Mouse (Mus musculus): ENCODE measurements around the gene Itih2. TPM values are rescaled to one million over a fixed set of nuclear protein-coding genes. Genes with fewer than 3 reads are reported as not detected.

Gene Itih2
- polyA plus RNA-seq, 2 experiments, result 260 to 321 TPM

- Histone ChIP-seq H3K9me3 (ENCODE audit: control insufficient read depth, low read length) (no peaks in the 10 kb centered on the region), H3K9ac (replicated peaks) (no peak overlapping the region), H3K4me2 (ENCODE audit: low read depth) (no peak overlapping the region), H3K36me3 (replicated peaks; ENCODE audit: control insufficient read depth, insufficient read depth, low read depth) (no peaks in the 10 kb centered on the region), H3K27me3 (ENCODE audit: control insufficient read depth, insufficient read depth, low read length) (no peaks in the 10 kb centered on the region), H3K4me3 (ENCODE audit: insufficient read depth in 1 of 2, low read depth in 2 of 2, low read length in 2 of 2) (no peak overlapping the region), H3K27ac (no peak overlapping the region), H3K4me1 (replicated peaks; ENCODE audit: control insufficient read depth in 2 of 2, insufficient read depth in 2 of 2, low read length in 1 of 2) (no peaks in the 10 kb centered on the region; a peak in 1 of 4 replicates)
- TF ChIP-seq CTCF (IDR thresholded peaks at IDR 0.05; ENCODE audit: low read depth) (no peak), EP300 (IDR thresholded peaks at IDR 0.05; ENCODE audit: low read depth) (no peak)
- no peak for ATAC-seq (ENCODE audit: insufficient read depth)
- WGBS (ENCODE audit: insufficient replicate concordance), result 27% methylated on average over 6 of the region's 6 CpGs
- no peak for DNase-seq (ENCODE audit: low read depth in 3 of 3, low spot score in 3 of 3)
Observed at GRCm38 (mm10) chr2:10145514-10145913, 14.3 kb upstream of the Itih2 start.

- Histone ChIP-seq H3K27ac (no peak overlapping the region), H3K36me3 (replicated peaks; ENCODE audit: control insufficient read depth, insufficient read depth, low read depth) (no peaks in the 10 kb centered on the region), H3K4me3 (ENCODE audit: insufficient read depth in 1 of 2, low read depth in 2 of 2, low read length in 2 of 2) (no peak overlapping the region), H3K4me1 (replicated peaks; ENCODE audit: control insufficient read depth in 2 of 2, insufficient read depth in 2 of 2, low read length in 1 of 2) (no peaks in the 10 kb centered on the region; a peak in 1 of 4 replicates), H3K9me3 (ENCODE audit: control insufficient read depth, low read length) (no peaks in the 10 kb centered on the region), H3K27me3 (ENCODE audit: control insufficient read depth, insufficient read depth, low read length) (no peaks in the 10 kb centered on the region), H3K4me2 (ENCODE audit: low read depth) (no peak overlapping the region), H3K9ac (replicated peaks) (no peak overlapping the region)
- DNase-seq (ENCODE audit: low read depth in 3 of 3, low spot score in 3 of 3) (peak; percentile 43 to 51 (median 50)), ATAC-seq (ENCODE audit: insufficient read depth) (peak; percentile 69)
- TF ChIP-seq EP300 (IDR thresholded peaks at IDR 0.05; ENCODE audit: low read depth) (no peak), CTCF (IDR thresholded peaks at IDR 0.05; ENCODE audit: low read depth) (peak; percentile 75)
- 21% methylated on average over 8 of the region's 8 CpGs for WGBS (ENCODE audit: insufficient replicate concordance)
Observed at GRCm38 (mm10) chr2:10142472-10143454, 11.6 kb upstream of the Itih2 start.

- no peak for DNase-seq (ENCODE audit: low read depth in 3 of 3, low spot score in 3 of 3)
- Histone ChIP-seq H3K4me2 (ENCODE audit: low read depth) (no peak overlapping the region), H3K4me3 (ENCODE audit: insufficient read depth in 1 of 2, low read depth in 2 of 2, low read length in 2 of 2) (no peak overlapping the region), H3K27ac (no peak overlapping the region), H3K36me3 (replicated peaks; ENCODE audit: control insufficient read depth, insufficient read depth, low read depth) (no peaks in the 10 kb centered on the region), H3K4me1 (replicated peaks; ENCODE audit: control insufficient read depth in 2 of 2, insufficient read depth in 2 of 2, low read length in 1 of 2) (peaks cover 0 to 2% of the 10 kb centered on the region in 2 experiments; a peak in 1 of 4 replicates), H3K9ac (replicated peaks) (no peak overlapping the region), H3K9me3 (ENCODE audit: control insufficient read depth, low read length) (no peaks in the 10 kb centered on the region), H3K27me3 (ENCODE audit: control insufficient read depth, insufficient read depth, low read length) (no peaks in the 10 kb centered on the region)
- TF ChIP-seq CTCF (IDR thresholded peaks at IDR 0.05; ENCODE audit: low read depth), result no peak
- no peak for TF ChIP-seq EP300 (IDR thresholded peaks at IDR 0.05; ENCODE audit: low read depth)
- ATAC-seq (ENCODE audit: insufficient read depth), result no peak
- WGBS (ENCODE audit: insufficient replicate concordance), result 68% methylated on average over 5 of the region's 5 CpGs
Observed at GRCm38 (mm10) chr2:10140456-10140855, 9.3 kb upstream of the Itih2 start.

- H3K4me1 ChIP-seq (replicated peaks; ENCODE audit: control insufficient read depth in 2 of 2, insufficient read depth in 2 of 2, low read length in 1 of 2), result peaks cover 0 to 2% of the 10 kb centered on the region in 2 experiments; a peak in 2 of 4 replicates
- H3K4me2 ChIP-seq (ENCODE audit: low read depth), result no peak overlapping the region
- H3K9ac ChIP-seq (replicated peaks), result no peak overlapping the region
- H3K27ac ChIP-seq, result no peak overlapping the region
- no peak overlapping the region for H3K4me3 ChIP-seq (ENCODE audit: insufficient read depth in 1 of 2, low read depth in 2 of 2, low read length in 2 of 2)
- H3K27me3 ChIP-seq (ENCODE audit: control insufficient read depth, insufficient read depth, low read length), result no peaks in the 10 kb centered on the region
- no peak for DNase-seq (ENCODE audit: low read depth in 3 of 3, low spot score in 3 of 3)
- H3K36me3 ChIP-seq (replicated peaks; ENCODE audit: control insufficient read depth, insufficient read depth, low read depth), result no peaks in the 10 kb centered on the region
- no peak for ATAC-seq (ENCODE audit: insufficient read depth)
- 61% methylated on average over 2 of the region's 2 CpGs for WGBS (ENCODE audit: insufficient replicate concordance)
- TF ChIP-seq EP300 (IDR thresholded peaks at IDR 0.05; ENCODE audit: low read depth) (no peak), CTCF (IDR thresholded peaks at IDR 0.05; ENCODE audit: low read depth) (no peak)
- H3K9me3 ChIP-seq (ENCODE audit: control insufficient read depth, low read length), result no peaks in the 10 kb centered on the region
Observed at GRCm38 (mm10) chr2:10137320-10137719, 6.1 kb upstream of the Itih2 start.

- ATAC-seq (ENCODE audit: insufficient read depth) (peak; percentile 50; the same call in 1 of the 2 replicates), DNase-seq (ENCODE audit: low read depth in 3 of 3, low spot score in 3 of 3) (peak in 1 of 3 experiments; percentile 27)
- Histone ChIP-seq H3K36me3 (replicated peaks; ENCODE audit: control insufficient read depth, insufficient read depth, low read depth) (no peaks in the 10 kb centered on the region), H3K4me3 (ENCODE audit: insufficient read depth in 1 of 2, low read depth in 2 of 2, low read length in 2 of 2) (no peak overlapping the region), H3K4me2 (ENCODE audit: low read depth) (no peak overlapping the region), H3K4me1 (replicated peaks; ENCODE audit: control insufficient read depth in 2 of 2, insufficient read depth in 2 of 2, low read length in 1 of 2) (peaks cover 0 to 8% of the 10 kb centered on the region in 2 experiments; a peak in 1 of 4 replicates), H3K9me3 (ENCODE audit: control insufficient read depth, low read length) (no peaks in the 10 kb centered on the region), H3K27me3 (ENCODE audit: control insufficient read depth, insufficient read depth, low read length) (no peaks in the 10 kb centered on the region), H3K27ac (no peak overlapping the region), H3K9ac (replicated peaks) (no peak overlapping the region)
- TF ChIP-seq CTCF (IDR thresholded peaks at IDR 0.05; ENCODE audit: low read depth), result no peak
- no peak for TF ChIP-seq EP300 (IDR thresholded peaks at IDR 0.05; ENCODE audit: low read depth)
- WGBS (ENCODE audit: insufficient replicate concordance), result 58% methylated on average over 6 of the region's 6 CpGs
Observed at GRCm38 (mm10) chr2:10133941-10134340, 2.7 kb upstream of the Itih2 start.
